Mouse (Mus musculus): Measurements from ENCODE around the gene Clip1. TPM values are rescaled to one million over a fixed set of nuclear protein-coding genes. Genes with fewer than 3 reads are reported as not detected.

Clip1 gene
- polyA plus RNA-seq, 1 experiment from 2014 or later, result 74.3 TPM

DNA sequence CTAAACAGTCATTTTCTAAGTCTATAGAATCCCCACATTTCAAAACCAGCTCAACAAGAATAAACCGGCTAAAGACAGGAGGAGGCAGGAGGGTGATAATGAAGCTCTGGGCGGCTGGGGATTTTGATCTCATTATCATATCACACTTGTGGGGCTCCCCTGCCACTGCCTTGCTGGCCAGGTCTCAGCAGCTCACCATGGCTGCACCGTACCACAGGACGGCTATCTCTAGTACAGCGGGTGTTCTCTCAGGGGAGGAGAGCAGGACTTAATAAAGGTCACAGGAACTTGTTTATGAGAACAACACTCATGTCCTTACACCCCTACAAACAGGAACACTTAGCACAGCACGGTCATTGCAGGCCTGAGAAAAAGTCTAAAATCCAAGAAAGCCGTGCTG lies 128.7 kb downstream of the Clip1 start:
- Histone ChIP-seq H3K4me1 (ENCODE audit: control insufficient read depth, insufficient read depth, low read depth, low read length) (no peaks in the 10 kb centered on the region), H3K9me3 (ENCODE audit: control insufficient read depth, low read length) (no peaks in the 10 kb centered on the region), H3K27ac (ENCODE audit: low read depth, low read length) (no peak overlapping the region), H3K4me3 (ENCODE audit: low read length) (no peak overlapping the region), H3K9ac (ENCODE audit: low read depth, low read length) (no peak overlapping the region), H3K36me3 (ENCODE audit: control insufficient read depth, insufficient read depth, low read length) (peaks cover 30% of the 10 kb centered on the region), H3K4me2 (ENCODE audit: low read length) (no peak overlapping the region), H3K27me3 (replicated peaks; ENCODE audit: control insufficient read depth, insufficient read depth, low read length) (no peaks in the 10 kb centered on the region)
- no peak for ATAC-seq
- 90% methylated on average over 7 of the region's 7 CpGs for WGBS

DNA sequence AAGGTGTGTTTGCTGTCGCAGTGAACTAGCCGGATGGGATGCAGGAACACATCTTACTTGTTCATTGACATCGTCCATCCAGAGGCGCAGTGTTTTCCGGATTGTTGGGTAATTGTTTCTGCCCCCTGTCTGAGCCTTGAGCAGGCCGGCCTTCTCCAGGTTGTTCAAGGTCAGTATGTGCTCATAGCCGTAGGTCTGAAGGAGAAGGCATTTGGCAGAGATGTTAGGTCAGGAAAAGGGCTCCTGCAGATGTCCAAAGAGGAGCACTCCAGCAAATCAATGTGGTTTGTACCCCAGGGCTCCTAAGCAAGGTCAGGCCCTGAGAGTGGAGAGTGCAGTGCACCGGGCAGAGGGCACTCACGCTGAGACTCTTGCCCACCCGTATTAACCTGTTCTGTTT lies 150.6 kb downstream of the Clip1 start:
- no peak for ATAC-seq
- no peak overlapping the region for H3K4me2 ChIP-seq (ENCODE audit: low read length)
- no peak overlapping the region for H3K27ac ChIP-seq (ENCODE audit: low read depth, low read length)
- H3K27me3 ChIP-seq (replicated peaks; ENCODE audit: control insufficient read depth, insufficient read depth, low read length), result no peaks in the 10 kb centered on the region
- no peaks in the 10 kb centered on the region for H3K4me1 ChIP-seq (ENCODE audit: control insufficient read depth, insufficient read depth, low read depth, low read length)
- no peak overlapping the region for H3K9ac ChIP-seq (ENCODE audit: low read depth, low read length)
- 98% methylated on average over 10 of the region's 10 CpGs for WGBS
- peaks cover 58% of the 10 kb centered on the region for H3K36me3 ChIP-seq (ENCODE audit: control insufficient read depth, insufficient read depth, low read length)
- H3K9me3 ChIP-seq (ENCODE audit: control insufficient read depth, low read length), result no peaks in the 10 kb centered on the region
- no peak overlapping the region for H3K4me3 ChIP-seq (ENCODE audit: low read length)

DNA sequence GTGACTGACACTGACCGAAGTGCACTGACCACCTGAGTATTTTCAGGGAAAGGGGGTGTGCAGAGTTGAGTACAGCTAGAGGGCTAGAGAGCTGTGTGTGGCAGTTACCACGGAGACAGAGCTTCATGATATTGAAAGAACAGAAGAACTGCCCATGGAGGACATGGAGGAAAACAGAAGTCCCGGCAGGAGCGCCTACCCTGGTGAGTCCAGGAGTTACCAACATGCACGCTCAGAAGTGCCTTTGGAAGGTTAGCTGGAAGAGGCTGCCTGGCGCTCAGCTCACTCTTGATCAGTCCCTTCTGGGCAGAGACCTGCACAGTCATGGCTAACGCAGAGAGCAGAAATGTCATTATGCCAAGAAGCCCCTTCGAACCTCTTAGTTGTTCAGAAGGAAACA lies 154.4 kb downstream of the Clip1 start:
- ATAC-seq, result no peak
- no peak overlapping the region for H3K9ac ChIP-seq (ENCODE audit: low read depth, low read length)
- WGBS, result 88% methylated on average over 8 of the region's 8 CpGs
- H3K27me3 ChIP-seq (replicated peaks; ENCODE audit: control insufficient read depth, insufficient read depth, low read length), result no peaks in the 10 kb centered on the region
- H3K4me3 ChIP-seq (ENCODE audit: low read length), result no peak overlapping the region
- H3K27ac ChIP-seq (ENCODE audit: low read depth, low read length), result no peak overlapping the region
- H3K4me1 ChIP-seq (ENCODE audit: control insufficient read depth, insufficient read depth, low read depth, low read length), result no peaks in the 10 kb centered on the region
- H3K36me3 ChIP-seq (ENCODE audit: control insufficient read depth, insufficient read depth, low read length), result peaks cover 45% of the 10 kb centered on the region
- no peak overlapping the region for H3K4me2 ChIP-seq (ENCODE audit: low read length)
- H3K9me3 ChIP-seq (ENCODE audit: control insufficient read depth, low read length), result no peaks in the 10 kb centered on the region

DNA sequence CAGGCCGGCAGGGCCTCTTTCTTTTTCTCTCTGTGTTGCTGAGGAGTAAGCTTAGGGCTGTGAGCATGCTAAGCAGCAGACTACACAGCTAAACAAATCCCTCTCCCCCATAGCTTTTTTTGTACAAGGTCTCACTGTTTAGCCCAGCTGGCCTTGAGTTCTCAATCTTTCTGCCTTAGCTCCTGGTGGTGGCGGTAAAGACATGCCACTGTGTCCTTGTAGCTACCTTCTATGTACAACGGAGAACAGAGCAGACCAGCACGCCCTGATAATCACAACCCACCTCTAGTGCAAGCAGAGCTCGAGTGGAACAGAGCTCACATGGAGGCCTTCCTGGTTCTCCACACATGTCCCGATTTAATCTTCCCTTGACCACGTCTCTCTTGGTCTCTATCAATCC lies 155.8 kb downstream of the Clip1 start:
- Histone ChIP-seq H3K9me3 (ENCODE audit: control insufficient read depth, low read length) (no peaks in the 10 kb centered on the region), H3K9ac (ENCODE audit: low read depth, low read length) (no peak overlapping the region), H3K27ac (ENCODE audit: low read depth, low read length) (no peak overlapping the region), H3K4me2 (ENCODE audit: low read length) (no peak overlapping the region), H3K27me3 (replicated peaks; ENCODE audit: control insufficient read depth, insufficient read depth, low read length) (no peaks in the 10 kb centered on the region), H3K36me3 (ENCODE audit: control insufficient read depth, insufficient read depth, low read length) (peaks cover 36% of the 10 kb centered on the region), H3K4me3 (ENCODE audit: low read length) (no peak overlapping the region), H3K4me1 (ENCODE audit: control insufficient read depth, insufficient read depth, low read depth, low read length) (peaks cover 5% of the 10 kb centered on the region)
- no peak for ATAC-seq
- WGBS, result 81% methylated on average over 7 of the region's 7 CpGs

Other genes with a start within 250 kb of the Clip1 start
- gene Lrrc43, start 195.3 kb downstream of the Clip1 start, polyA plus RNA-seq (2015; fragmentation: Nextera tagmentation; extraction: Ambion mirVana), result 0.60 and 0.74 TPM in 2 replicates
- not detected in 2 replicates for gene Il31, start 195.1 kb downstream of the Clip1 start, polyA plus RNA-seq (2015; fragmentation: Nextera tagmentation; extraction: Ambion mirVana)
- 0.91 and 0.94 TPM in 2 replicates for gene B3gnt4, start 174.2 kb downstream of the Clip1 start, polyA plus RNA-seq (2015; fragmentation: Nextera tagmentation; extraction: Ambion mirVana)
- gene Diablo, start 160.4 kb downstream of the Clip1 start, polyA plus RNA-seq (2015; fragmentation: Nextera tagmentation; extraction: Ambion mirVana), result 105 and 107 TPM in 2 replicates
- gene Gm49027, start 159.1 kb downstream of the Clip1 start, polyA plus RNA-seq (2015; fragmentation: Nextera tagmentation; extraction: Ambion mirVana), result 1.6 and 2.1 TPM in 2 replicates
- 40.0 and 44.3 TPM in 2 replicates for gene Vps33a, start 111.6 kb downstream of the Clip1 start, polyA plus RNA-seq (2015; fragmentation: Nextera tagmentation; extraction: Ambion mirVana)
- 48.6 and 58.6 TPM in 2 replicates for gene Zcchc8, start 36.5 kb upstream of the Clip1 start, polyA plus RNA-seq (2015; fragmentation: Nextera tagmentation; extraction: Ambion mirVana)
- gene Rsrc2, start 64.8 kb upstream of the Clip1 start, polyA plus RNA-seq (2015; fragmentation: Nextera tagmentation; extraction: Ambion mirVana), result 106 and 111 TPM in 2 replicates
- 4.5 and 5.8 TPM in 2 replicates for gene Kntc1, start 65.1 kb upstream of the Clip1 start, polyA plus RNA-seq (2015; fragmentation: Nextera tagmentation; extraction: Ambion mirVana)
- gene Hcar2, start 180.9 kb upstream of the Clip1 start, polyA plus RNA-seq (2015; fragmentation: Nextera tagmentation; extraction: Ambion mirVana), result not detected in 2 replicates
- gene Hcar1, start 195.4 kb upstream of the Clip1 start, polyA plus RNA-seq (2015; fragmentation: Nextera tagmentation; extraction: Ambion mirVana), result 0.91 and 0.94 TPM in 2 replicates
- 105 and 112 TPM in 2 replicates for gene Denr, start 222.6 kb upstream of the Clip1 start, polyA plus RNA-seq (2015; fragmentation: Nextera tagmentation; extraction: Ambion mirVana)
- 3.7 and 4.9 TPM in 2 replicates for gene Gm43518, start 242.8 kb upstream of the Clip1 start, polyA plus RNA-seq (2015; fragmentation: Nextera tagmentation; extraction: Ambion mirVana)
- 4.2 and 5.7 TPM in 2 replicates for gene Ccdc62, start 246.1 kb upstream of the Clip1 start, polyA plus RNA-seq (2015; fragmentation: Nextera tagmentation; extraction: Ambion mirVana)

All from hindbrain, embryonic 16.5 days (tissue).